Mouse (Mus musculus) liver, embryonic 13.5 days (tissue): ENCODE measurements around the gene Iqcf3. TPM values are rescaled to one million over a fixed set of nuclear protein-coding genes. Genes with fewer than 3 reads are reported as not detected.

Source experiments
- ATAC-seq: fragments of 200-750 bp; cut with Nextera tagmentation; 2 replicates; pipeline ENCODE4 v1.8.0; 2017; ENCODE audit warnings: low read depth, mild to moderate bottlenecking, moderate number of reproducible peaks, moderate library complexity
- DNase-seq: peaks from one replicate; pipeline ENCODE4 v3.0.0; 2022
- H3K27ac ChIP-seq: fragments of 300-500 bp; sonication (generic); 2 replicates; pipeline ENCODE4 v1.5.1; 2015; ENCODE audit warnings: moderate library complexity, mild to moderate bottlenecking, inconsistent platforms
- H3K27me3 ChIP-seq: fragments of 300-500 bp; sonication (generic); 2 replicates; pipeline ENCODE4 v1.6.1; 2015; ENCODE audit warnings: mild to moderate bottlenecking, inconsistent platforms
- H3K36me3 ChIP-seq: fragments of 300-500 bp; sonication (generic); 2 replicates; pipeline ENCODE4 v1.6.1; 2015; ENCODE audit warnings: mild to moderate bottlenecking, inconsistent platforms
- H3K4me1 ChIP-seq: fragments of 300-500 bp; sonication (generic); replicated peaks from 2 replicates; pipeline ENCODE4 v1.6.1; 2015; ENCODE audit warnings: inconsistent platforms
- H3K4me2 ChIP-seq: fragments of 300-500 bp; sonication (generic); 2 replicates; pipeline ENCODE4 v1.6.1; 2015; ENCODE audit warnings: inconsistent platforms, mild to moderate bottlenecking, moderate library complexity
- H3K4me3 ChIP-seq: fragments of 300-500 bp; sonication (generic); replicated peaks from 2 replicates; pipeline ENCODE4 v1.5.1; 2015; ENCODE audit warnings: mild to moderate bottlenecking, inconsistent platforms
- H3K9ac ChIP-seq: fragments of 300-500 bp; sonication (generic); 2 replicates; pipeline ENCODE4 v1.6.1; 2015; ENCODE audit warnings: mild to moderate bottlenecking, inconsistent platforms
- H3K9me3 ChIP-seq: fragments of 300-500 bp; sonication (generic); replicated peaks from 2 replicates; pipeline ENCODE4 v1.6.1; 2016; ENCODE audit warnings: inconsistent platforms
- WGBS: fragments of 180-500 bp; shearing (Covaris S2); methylation state at CpG from one replicate; pipeline ENCODE4 v1.1.7; 2015; ENCODE audit not compliant: insufficient replicate concordance; 5-methylcytosine and 5-hydroxymethylcytosine counted together
- polyA plus RNA-seq: library from polyadenylated mRNA; unstranded; fragments of >200 nt; fragmentation: Nextera tagmentation; extraction: Ambion mirVana; gene quantifications from 2 replicates; pipeline ENCODE4 v1.2.1, GENCODE M21; 2015

Gene Iqcf3
- polyA plus RNA-seq, 1 experiment from 2014 or later: not detected

DNA sequence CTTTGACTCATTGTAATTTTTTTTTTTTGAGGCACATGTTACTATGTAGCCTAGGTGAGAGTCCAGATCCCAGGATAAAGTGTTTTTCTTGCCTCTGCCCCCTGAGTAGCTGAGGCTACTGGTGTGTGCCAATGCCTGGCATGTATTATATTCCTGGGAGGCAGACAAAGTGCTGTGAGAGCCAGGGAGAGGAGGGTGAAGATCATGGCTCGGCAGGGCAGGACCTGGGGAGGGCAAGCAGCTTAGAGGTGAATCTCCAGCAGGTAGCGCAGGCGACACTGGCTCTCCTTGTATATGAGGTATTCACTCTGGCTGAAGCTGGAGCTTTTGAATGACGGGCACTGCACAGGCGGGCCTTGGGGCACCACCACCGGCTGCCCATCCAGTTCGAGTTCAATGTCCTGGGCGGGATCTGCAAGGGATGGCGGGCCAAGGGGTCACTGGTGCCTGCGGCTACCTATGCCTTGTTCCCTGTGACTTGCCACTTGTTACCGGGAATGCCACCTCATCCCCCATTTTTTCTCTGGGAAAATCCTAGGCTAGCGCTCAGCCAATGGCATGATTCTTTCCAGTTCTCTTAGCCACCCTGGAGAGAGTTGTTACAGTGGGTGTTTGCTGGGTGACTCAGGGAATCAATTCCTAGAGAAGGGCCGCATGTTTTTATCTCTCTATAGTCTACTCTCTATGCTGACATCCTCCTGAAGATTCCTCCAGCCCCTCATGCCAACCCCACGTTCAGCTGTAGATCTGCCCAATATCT lies 90.3 kb downstream of the Iqcf3 start:
- no peak overlapping the region for H3K9ac ChIP-seq

DNA sequence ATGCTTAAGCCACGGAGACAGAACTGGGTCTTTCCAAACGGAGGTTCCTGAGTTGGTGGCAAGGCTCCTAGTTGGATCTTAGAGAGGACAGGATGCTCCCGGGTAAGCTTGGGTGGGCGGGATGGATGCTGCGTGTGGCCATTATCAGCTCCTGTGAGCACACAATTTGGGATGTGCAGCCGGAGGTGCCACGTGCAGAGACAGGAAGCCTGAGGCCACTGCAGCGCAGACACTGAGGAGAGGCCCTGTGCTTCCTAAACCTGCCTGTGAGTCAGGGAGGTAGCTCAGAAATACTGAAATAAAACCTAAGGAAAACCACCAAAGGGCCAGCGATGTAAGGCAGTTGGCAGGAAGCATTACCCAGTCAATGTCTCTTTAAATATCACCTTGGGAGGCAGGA lies 91.7 kb downstream of the Iqcf3 start:
- Histone ChIP-seq H3K9ac (no peak overlapping the region), H3K27ac (no peak overlapping the region), H3K4me3 (no peak overlapping the region), H3K4me1 (peaks cover 24% of the 10 kb centered on the region), H3K27me3 (peaks cover 22% of the 10 kb centered on the region), H3K36me3 (no peaks in the 10 kb centered on the region), H3K4me2 (no peak overlapping the region), H3K9me3 (no peaks in the 10 kb centered on the region)
- DNase-seq: no peak
- ATAC-seq: no peak
- 38% methylated on average over 9 of the region's 9 CpGs for WGBS

More for the DNA sequence above, 90.3 kb downstream of the Iqcf3 start:
- no peak for ATAC-seq
- Histone ChIP-seq H3K27me3 (peaks cover 8% of the 10 kb centered on the region), H3K4me1 (peaks cover 27% of the 10 kb centered on the region), H3K4me2 (0 out of 2 replicates have a peak overlapping the region, but pooled peaks have one; percentile 13), H3K9me3 (no peaks in the 10 kb centered on the region), H3K4me3 (no peak overlapping the region), H3K36me3 (no peaks in the 10 kb centered on the region), H3K27ac (no peak overlapping the region)
- no peak for DNase-seq
- 68% methylated on average over 14 of the region's 14 CpGs for WGBS

DNA sequence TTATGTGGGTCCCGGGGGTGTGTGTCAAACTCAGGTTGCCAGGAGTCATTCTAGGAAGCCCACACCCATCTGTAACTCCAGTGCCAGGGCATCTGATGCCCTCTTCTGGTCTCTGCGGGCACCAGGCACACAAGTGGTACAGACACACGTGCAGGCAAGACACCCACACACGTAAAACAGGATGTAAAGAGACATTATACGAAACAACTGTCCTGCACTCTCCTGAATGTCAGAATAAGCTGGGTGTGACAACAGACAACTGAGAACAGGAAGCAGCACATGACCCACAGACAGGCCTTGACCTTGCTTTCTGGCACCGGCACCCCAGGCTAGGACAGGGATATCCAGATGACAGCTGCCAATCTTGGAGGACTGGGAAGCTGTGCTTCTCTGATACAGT lies 92.1 kb downstream of the Iqcf3 start:
- Histone ChIP-seq H3K27me3 (peaks cover 27% of the 10 kb centered on the region), H3K4me1 (peaks cover 24% of the 10 kb centered on the region), H3K27ac (no peak overlapping the region), H3K4me3 (no peak overlapping the region), H3K9ac (no peak overlapping the region), H3K36me3 (no peaks in the 10 kb centered on the region), H3K9me3 (no peaks in the 10 kb centered on the region), H3K4me2 (no peak overlapping the region)
- WGBS: 43% methylated on average over 6 of the region's 6 CpGs
- ATAC-seq: no peak
- no peak for DNase-seq

DNA sequence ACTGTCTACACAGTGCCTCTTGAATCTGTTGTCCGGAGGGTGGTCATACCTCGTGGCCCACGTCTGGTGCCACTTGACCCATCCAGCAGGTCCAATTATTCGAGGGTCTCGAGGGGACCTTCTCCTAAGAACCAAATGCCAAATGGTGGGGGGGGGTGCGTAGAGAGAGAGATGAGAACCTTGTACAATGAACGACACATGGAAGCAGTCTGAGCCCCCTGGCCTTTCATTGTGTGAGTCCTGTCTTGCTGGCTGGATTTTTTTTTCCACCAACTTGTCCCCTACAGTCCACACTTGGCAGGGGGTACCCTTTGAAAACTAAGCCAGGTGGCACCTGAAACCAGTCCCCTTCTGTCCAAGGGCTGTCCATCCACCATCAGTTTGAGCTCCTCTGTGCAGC lies 93.7 kb downstream of the Iqcf3 start:
- ATAC-seq (no peak), DNase-seq (no peak)
- H3K27me3 ChIP-seq: peaks cover 40% of the 10 kb centered on the region
- H3K4me2 ChIP-seq: no peak overlapping the region
- H3K9ac ChIP-seq: no peak overlapping the region
- H3K9me3 ChIP-seq: no peaks in the 10 kb centered on the region
- no peak overlapping the region for H3K4me3 ChIP-seq
- WGBS: 59% methylated on average over 7 of the region's 7 CpGs
- H3K36me3 ChIP-seq: no peaks in the 10 kb centered on the region
- no peak overlapping the region for H3K27ac ChIP-seq
- H3K4me1 ChIP-seq: peaks cover 21% of the 10 kb centered on the region

DNA sequence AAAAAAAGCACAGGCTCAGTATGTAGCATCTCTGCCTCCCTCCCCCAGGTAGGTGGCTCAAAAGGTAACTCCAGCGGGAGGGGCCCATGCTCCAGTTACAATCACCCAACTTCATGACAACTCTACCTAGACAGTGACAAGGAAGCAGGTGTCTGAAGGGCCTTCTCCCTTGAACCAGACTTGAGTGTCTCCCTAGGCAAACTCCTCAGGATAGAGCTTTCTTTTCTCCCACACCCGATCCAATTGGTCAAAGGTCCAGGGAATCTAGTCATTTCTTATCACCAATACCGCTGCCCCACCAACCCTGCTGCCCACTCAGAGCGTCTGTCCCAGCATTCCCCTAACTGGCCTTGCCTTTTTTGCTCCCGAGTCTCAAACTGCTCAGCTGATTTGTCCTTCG lies 94.7 kb downstream of the Iqcf3 start:
- 68% methylated on average over 6 of the region's 6 CpGs for WGBS
- Histone ChIP-seq H3K9ac (no peak overlapping the region), H3K27ac (no peak overlapping the region), H3K4me2 (no peak overlapping the region), H3K27me3 (peaks cover 40% of the 10 kb centered on the region), H3K9me3 (no peaks in the 10 kb centered on the region), H3K36me3 (peaks cover 6% of the 10 kb centered on the region; the same call in 1 of the 2 replicates), H3K4me1 (peaks cover 21% of the 10 kb centered on the region), H3K4me3 (no peak overlapping the region)
- DNase-seq (no peak), ATAC-seq (no peak)

DNA sequence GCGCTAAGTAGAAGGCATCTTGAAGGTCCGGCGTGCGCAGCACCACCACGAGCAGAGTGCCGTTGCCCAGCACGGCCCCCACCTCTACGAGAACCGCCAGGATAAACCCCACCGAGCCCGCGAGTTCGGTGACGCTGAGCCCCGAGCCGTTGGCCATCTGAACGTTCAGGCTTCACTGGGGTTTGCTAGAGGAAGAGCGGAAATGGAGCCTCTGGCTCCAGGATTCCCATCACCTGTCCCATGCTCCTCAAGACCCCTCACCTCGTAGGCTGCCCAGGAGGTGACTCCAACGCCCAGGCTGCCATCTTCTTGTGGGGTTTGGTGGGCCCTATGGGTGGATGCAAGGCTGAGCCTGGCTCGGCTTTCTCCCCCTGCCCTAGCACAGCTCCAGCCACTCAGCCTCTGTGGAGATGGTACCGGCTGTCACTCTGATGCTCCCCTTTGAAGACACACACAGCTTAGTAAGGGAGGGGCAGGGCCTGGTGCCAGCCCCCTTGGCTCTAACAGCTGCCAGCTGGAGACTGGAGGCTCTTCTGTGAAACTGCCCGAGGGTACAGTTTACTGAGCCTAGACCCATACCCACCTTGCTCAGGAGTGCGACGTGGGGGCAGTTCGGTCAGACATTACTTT lies 95.7 kb downstream of the Iqcf3 start, which contains the start of gene Gpr62:
TSS of gene Gpr62 (minus strand) at position 368 of the 630 bp plus-strand sequence.
- Histone ChIP-seq H3K9ac (peak within 1 kb of the TSS; percentile 39; the same call in 1 of the 2 replicates), H3K27me3 (peaks cover 40% of the 10 kb centered on the region), H3K27ac (no peak within 1 kb of the TSS), H3K36me3 (peaks cover 6% of the 10 kb centered on the region), H3K4me3 (peak within 1 kb of the TSS; percentile 59), H3K4me1 (peaks cover 21% of the 10 kb centered on the region), H3K4me2 (peak within 1 kb of the TSS; percentile 76), H3K9me3 (no peaks in the 10 kb centered on the region)
- 35% methylated on average over 26 of the region's 26 CpGs for WGBS
- ATAC-seq (no peak), DNase-seq (no peak)

DNA sequence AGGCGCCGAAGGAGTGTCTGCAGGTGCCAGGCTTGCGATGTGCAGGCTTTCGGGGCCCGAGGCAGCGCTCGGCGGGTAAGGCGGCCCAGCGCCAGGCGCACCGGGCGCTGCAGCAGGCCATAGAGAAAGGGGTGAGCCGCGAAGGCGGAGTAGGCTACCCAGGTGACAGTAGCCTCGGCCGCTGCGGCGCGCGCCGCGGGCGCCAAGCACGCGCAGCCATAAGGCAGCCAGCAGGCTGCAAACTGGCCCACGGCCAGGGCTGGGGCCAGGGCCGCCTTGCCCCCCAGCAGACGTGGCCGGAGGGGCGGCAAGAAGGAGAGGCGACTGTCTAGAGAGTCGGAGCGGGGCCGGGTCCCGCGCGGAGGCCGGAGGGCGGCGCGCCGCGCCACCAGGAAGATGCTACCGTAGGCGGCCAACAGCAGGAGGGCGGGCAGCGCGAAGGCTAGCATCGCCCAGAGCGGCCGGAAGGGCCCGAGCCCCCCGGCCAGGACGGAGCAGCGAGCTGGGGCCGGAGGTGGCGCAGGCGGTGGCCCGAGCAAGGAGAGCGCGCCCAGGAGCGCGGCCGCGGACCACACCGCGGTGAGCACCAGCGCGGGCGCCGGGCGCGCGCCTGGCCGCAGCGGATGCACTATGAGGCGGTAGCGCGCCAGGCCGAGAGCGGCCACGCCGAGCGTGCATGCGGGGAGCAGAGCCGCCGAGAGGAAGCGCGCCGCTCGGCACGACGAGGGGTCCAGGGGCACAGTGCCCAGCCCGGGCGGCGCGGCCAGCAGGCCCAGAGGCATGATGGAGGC lies 96.5 kb downstream of the Iqcf3 start:
- peak overlapping the region; percentile 76 for H3K4me2 ChIP-seq
- H3K27me3 ChIP-seq: peaks cover 40% of the 10 kb centered on the region
- no peaks in the 10 kb centered on the region for H3K9me3 ChIP-seq
- H3K9ac ChIP-seq: peak overlapping the region; percentile 39; the same call in 1 of the 2 replicates
- DNase-seq (no peak), ATAC-seq (peak; percentile 13; the same call in 1 of the 2 replicates)
- H3K4me1 ChIP-seq: peaks cover 20% of the 10 kb centered on the region
- peaks cover 10% of the 10 kb centered on the region for H3K36me3 ChIP-seq
- no peak overlapping the region for H3K27ac ChIP-seq
- H3K4me3 ChIP-seq: peak overlapping the region; percentile 59
- WGBS: 4% methylated on average over 94 of the region's 99 CpGs

DNA sequence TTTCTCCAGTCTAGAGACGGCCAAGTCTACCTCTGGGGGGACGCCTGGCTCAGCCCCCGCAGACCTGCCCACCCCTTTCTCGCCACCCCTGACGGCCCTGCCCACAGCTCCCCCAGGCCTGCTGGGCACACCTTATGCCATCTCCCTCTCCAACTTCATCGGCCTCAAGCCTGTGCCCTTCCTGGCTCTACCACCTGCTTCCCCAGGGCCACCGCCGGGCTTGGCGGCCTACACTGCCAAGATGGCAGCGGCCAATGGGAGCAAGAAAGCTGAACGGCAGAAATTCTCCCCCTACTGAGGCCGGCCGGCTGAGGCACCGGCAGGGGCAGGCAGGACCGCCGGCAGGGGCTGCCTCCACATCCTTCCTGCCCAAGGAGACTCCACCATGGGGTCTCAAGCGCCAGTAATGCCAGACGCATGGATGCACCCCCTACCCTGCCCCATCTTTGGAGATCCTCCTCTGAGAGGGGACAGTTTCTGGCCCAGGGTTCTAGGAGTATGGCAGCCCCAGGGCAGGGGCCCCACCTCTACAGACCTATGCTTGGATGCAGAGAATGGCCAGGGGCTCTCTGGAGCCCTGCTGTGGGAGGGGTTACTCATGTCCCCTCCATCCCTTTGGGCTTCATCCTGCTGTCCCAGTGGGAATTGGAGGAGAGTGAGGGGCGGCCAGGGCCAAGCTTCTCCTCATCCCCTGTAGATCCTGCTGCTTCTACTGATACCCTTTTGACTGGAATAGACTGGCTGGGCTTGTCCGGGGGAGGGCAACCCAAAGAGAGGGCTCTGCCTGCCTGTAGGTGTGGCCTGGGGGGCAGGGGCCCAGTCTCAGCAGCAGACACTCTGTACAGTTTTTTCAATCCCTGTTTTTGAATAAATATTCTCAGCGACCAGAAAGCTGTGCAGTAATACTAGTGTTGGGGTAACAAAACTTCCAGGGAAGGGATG lies 98.0 kb downstream of the Iqcf3 start:
- Histone ChIP-seq H3K36me3 (peaks cover 11% of the 10 kb centered on the region), H3K4me1 (peaks cover 16% of the 10 kb centered on the region), H3K9me3 (no peaks in the 10 kb centered on the region), H3K4me3 (no peak overlapping the region), H3K9ac (no peak overlapping the region), H3K27me3 (peaks cover 40% of the 10 kb centered on the region), H3K4me2 (no peak overlapping the region), H3K27ac (no peak overlapping the region)
- 81% methylated on average over 21 of the region's 21 CpGs for WGBS
- DNase-seq (no peak), ATAC-seq (no peak)

DNA sequence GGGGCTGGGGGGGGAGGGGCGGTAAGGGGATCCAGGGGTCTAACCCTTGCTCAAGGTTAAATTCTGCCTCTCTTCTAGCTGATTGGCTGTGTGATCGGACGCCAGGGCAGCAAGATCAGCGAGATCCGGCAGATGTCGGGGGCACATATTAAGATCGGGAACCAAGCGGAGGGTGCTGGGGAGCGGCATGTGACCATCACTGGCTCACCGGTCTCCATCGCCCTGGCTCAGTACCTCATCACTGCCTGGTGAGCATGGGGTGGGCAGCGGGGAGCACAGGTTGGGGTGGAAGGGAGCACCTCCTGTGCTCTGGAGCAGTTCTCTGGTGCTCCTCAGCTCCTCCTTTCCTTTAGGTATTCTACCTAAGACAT lies 99.0 kb downstream of the Iqcf3 start:
- Histone ChIP-seq H3K4me1 (peaks cover 16% of the 10 kb centered on the region), H3K9me3 (no peaks in the 10 kb centered on the region), H3K36me3 (peaks cover 11% of the 10 kb centered on the region), H3K4me2 (no peak overlapping the region), H3K4me3 (no peak overlapping the region), H3K27ac (no peak overlapping the region), H3K27me3 (peaks cover 40% of the 10 kb centered on the region), H3K9ac (no peak overlapping the region)
- no peak for DNase-seq
- WGBS: 87% methylated on average over 12 of the region's 12 CpGs
- no peak for ATAC-seq

DNA sequence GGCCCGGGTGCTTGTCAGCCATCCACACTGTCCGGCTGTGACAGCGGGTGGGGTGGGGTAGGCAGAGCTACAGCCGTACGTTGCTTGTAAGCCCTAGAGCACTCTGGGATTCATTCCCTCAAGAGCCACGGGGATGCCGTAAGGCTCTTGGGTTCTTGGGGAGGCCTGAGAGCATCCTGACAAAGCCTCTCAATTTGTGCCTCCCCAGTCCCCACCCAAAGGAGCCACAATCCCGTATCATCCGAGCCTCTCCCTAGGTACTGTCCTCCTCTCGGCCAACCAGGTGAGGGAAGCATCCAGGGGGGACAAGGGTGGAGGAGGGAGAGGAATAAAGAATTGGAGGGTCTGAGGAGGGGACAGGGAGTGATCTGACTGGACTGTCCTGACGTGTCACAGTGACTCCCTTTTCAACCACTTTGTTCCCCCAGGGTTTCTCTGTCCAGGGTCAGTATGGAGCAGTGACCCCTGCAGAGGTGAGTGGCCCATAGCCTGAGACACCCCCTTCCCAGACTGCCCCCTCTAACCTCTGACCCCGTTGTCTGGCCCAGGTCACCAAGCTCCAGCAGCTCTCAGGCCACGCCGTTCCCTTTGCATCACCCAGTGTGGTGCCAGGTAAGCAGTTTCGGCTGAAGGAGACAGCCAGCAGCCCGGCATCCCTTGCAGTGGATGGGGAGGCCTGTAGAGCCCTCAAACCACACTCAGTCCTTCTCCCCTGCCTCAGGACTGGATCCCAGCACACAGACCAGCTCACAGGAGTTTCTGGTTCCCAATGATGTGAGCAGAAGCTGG lies 99.6 kb downstream of the Iqcf3 start:
- no peak overlapping the region for H3K27ac ChIP-seq
- peaks cover 36% of the 10 kb centered on the region for H3K27me3 ChIP-seq
- no peak overlapping the region for H3K9ac ChIP-seq
- no peaks in the 10 kb centered on the region for H3K9me3 ChIP-seq
- WGBS: 78% methylated on average over 16 of the region's 16 CpGs
- peaks cover 18% of the 10 kb centered on the region for H3K4me1 ChIP-seq
- peaks cover 11% of the 10 kb centered on the region for H3K36me3 ChIP-seq
- DNase-seq (no peak), ATAC-seq (no peak)
- no peak overlapping the region for H3K4me2 ChIP-seq
- no peak overlapping the region for H3K4me3 ChIP-seq
